Mouse (Mus musculus) left cerebral cortex, adult 11 months (tissue): ENCODE results near the gene Mst1r.

Source experiments
- DNase-seq: peaks from one replicate; pipeline ENCODE4 v3.0.0; 2022; ENCODE audit warnings: low spot score

Gene Mst1r

DNA sequence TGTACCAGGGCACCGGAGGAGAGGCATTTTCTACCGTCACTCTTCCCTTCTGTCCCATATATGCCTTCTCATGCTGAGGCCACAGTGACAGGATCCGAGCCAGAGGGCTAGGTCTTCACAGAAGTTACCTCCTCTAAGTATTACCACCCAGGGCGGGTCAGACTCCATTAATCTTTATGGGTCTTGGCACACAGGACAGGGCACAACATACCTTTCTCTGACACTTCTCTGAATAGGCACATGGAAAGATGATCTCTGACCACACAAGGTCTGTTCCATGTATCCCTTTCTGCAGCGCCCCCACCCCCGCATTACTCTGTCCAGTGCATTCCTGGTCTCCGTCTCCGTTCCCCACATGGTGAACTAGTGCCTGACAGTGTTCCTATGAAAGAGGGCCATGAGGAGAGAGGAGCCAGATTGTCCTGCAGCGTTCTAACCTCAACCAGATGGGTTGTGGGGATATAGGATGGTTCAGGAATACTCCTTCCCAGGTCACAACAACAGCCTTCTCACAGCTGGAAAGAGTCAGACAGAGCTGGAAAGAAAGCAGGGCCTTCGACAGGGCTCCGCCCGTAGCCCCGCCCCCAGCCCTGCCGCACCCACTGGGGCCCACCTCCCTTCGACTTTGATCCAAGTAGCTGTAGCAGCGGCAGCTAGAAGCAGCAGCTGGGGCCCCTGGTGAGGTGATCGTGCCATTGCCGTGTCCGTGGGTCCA, at the start of gene Mst1r:
Gene Mst1r (plus strand): TSS at position 622 of the 715 bp plus-strand sequence.
- no peak for DNase-seq

- no peak for DNase-seq
These were observed 48.3 kb upstream of the Mst1r start for GRCm38 (mm10) chr9:107858343-107858742.

DNA sequence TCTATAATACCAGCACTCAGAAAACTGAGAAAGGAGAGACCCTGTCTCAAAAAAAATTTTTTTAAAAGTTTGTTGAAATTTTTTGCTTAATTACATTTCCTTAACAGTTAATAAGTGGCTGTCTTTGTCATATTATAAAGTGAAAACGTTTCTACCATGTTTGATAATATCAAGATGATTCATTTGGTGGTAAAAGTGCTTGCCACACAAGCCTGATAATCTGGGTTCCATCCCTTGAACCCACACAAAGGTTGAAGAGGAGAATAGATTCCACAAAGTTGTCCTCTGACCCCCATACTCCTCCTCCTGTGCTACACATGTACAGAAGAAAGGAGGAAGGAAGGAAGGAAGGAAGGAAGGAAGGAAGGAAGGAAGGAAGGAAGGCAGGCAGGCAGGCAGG, 42.2 kb upstream of the Mst1r start:
- no peak for DNase-seq

- no peak for DNase-seq
These were observed 40.6 kb upstream of the Mst1r start for GRCm38 (mm10) chr9:107866081-107866480.

DNA sequence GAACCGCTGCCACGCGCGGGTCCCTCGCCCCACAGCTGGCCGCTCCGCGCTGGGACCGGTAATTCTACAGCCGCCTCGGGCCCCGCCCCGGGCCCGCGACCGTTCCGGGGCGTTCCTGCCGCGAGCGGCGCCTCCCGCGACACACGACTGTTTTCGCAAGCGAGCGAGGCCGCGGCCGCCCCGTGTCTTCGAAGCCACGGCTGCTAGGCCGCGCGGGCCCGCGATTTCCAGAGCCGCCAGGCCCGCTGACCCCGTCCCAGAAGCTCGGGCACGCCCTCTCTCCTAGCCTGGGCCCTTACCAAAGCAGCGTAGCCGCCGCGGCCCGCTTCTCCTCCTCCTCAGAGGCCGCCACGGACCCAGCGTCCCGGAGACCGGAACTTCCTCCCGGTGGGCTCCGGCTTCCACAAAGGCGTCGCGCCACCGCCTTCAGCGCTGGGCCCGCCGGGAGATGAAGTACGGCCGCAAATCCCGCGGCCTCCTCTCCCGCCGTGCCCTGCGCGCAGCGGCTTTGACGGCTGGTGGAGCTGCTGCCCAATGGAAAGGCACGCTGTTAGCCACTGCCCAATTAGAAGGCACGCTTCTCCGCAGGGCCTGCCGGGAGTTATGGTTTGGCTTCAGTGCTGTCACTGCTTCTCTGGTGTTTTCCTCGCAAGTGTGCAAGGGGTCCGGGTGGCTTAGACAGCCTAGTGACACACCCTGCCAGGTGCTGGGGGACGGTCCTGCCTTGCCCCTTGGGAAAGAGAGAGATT, 34.1 kb upstream of the Mst1r start:
- peak; percentile 91 for DNase-seq

- DNase-seq, result no peak
These were observed 33.5 kb upstream of the Mst1r start, which contains the start of gene Rbm6 for GRCm38 (mm10) chr9:107873137-107873536. Rbm6 (minus strand) TSS chr9:107873237.

DNA sequence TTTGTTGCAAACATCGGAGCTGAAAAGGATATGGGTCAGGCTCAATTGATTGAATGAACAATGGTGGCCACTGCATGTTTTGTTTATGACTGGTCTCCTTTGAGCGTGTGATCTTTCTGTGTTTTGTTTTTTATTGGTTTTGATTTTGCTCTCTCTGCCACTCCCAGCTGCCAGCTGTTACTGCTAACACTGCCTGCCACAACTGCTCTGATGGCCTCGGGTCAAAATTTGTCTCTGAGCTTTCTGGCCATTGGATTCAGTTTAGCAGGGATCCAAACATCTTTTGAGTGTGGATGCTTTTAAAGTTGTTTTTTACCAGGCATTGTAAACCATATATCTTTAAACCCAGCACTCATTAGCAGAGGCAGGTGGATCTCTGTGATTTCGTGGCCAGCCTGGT, 26.3 kb upstream of the Mst1r start:
- no peak for DNase-seq

- peak; percentile 84 for DNase-seq
These were observed 18.8 kb upstream of the Mst1r start, which contains the start of gene Mon1a for GRCm38 (mm10) chr9:107887804-107888266. Mon1a (plus strand) TSS chr9:107888151.

- no peak for DNase-seq
These were observed 18.3 kb upstream of the Mst1r start for GRCm38 (mm10) chr9:107888267-107888850.

DNA sequence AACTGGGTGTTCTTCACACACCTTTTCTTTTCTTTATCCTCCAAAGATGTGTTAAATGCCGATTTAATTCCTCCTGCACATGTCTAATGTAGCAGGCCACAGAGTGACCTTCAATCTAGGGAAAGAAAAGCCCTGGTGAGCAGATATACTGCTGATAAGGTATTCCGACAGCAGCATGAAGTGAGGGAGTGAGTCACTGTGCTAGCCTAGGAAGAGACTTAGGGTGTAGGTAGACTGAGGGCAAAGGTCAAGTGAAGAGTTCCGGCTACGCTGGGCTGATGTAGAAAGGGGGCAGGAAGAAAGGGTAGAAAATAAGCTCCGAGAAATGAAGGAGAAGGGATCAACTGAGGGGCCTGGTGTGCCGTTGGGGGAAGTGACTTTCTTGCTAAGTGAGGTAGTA, 16.4 kb upstream of the Mst1r start:
- DNase-seq, result no peak

DNA sequence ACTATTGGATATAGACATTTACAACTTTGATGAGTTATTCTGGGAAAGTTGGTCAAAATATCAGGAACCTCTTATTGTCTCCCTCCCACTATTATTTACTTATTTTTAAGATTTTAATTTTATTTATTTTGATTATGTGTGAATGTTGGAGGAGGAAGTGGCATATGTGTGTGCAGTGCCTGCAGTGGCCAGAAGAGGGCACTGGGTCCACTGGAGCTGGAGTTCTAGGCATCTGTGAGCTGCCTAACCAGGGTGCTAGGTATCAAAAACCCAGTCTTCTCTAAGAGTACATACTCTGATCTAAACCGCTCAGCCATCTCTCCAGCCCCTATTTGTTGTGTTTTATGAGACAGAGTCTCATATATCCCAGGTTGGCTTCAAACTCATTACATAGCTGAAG, 15.7 kb upstream of the Mst1r start:
- no peak for DNase-seq

DNA sequence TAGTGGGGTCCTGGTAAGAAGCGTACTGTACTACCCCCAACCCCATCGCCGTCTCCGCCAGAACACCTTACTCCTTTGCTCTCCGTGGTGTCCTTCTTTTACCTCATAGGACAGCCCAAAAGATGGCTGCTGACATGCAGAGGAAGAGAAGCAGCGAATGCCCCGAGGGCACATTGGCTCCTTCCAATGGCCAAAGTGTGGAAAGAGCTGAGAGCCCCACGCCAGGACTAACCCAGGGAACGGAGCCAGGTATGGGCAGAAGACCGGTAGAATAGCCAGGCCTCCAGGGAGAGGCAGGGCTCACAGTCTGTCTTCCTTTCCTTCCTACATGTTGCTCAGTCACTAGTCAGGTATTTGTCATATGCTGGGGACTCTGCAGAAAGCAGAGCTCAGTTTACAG, 8.1 kb upstream of the Mst1r start:
- DNase-seq, result no peak

DNA sequence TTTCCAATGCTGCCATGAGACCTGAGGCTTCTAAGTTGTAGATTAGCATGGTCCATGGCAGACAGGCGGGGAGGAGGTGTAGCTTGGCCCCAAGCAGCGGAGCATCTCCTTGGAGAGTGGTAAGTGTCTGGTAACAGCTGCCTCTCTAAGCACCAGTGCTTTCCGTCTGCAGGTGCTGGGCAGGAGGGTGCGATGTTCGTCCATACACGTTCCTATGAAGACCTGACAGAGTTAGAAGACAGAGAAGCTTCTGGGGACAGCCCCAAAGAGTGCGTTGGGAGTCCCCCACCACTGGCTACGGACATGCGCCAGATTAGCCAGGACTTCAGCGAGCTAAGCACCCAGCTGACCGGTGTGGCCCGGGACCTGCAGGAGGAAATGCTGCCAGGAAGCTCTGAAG, 6.8 kb upstream of the Mst1r start:
- no peak for DNase-seq

- peak; percentile 70 for DNase-seq
These were observed 5.6 kb upstream of the Mst1r start for GRCm38 (mm10) chr9:107900840-107901626.

DNA sequence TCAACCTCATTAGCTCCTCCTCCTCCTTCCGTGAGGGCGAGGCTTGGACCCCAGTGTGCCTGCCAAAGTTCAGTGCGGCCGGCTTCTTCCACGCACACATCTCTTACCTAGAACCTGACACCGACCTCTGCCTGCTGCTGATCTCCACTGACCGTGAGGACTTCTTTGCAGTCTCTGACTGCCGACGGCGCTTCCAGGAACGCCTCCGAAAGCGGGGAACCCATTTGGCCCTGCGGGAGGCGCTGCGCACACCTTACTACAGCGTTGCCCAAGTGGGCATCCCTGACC, 5.1 kb upstream of the Mst1r start:
- no peak for DNase-seq

DNA sequence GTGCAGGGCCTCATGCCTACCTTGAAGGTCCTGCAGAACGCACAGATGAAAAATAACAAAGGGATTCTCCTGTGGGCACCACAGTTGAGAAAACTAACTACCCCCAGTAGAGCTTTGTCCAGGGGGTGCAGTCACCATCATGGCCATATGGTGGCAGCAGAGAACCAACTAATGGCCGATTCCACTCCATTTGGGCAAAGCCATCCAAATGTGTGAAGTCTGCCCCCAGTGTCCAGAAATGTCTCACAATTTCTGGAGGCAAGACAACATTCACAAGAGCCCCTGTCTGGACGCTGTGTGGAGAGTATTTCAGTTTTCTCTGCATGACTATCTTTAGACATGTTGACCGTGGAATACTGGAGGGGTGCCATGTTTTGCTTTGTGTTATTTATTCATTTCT, 1.9 kb upstream of the Mst1r start:
- peak; percentile 78 for DNase-seq

- DNase-seq, result no peak
These were observed 511 bp downstream of the Mst1r start for GRCm38 (mm10) chr9:107906967-107907800.

DNA sequence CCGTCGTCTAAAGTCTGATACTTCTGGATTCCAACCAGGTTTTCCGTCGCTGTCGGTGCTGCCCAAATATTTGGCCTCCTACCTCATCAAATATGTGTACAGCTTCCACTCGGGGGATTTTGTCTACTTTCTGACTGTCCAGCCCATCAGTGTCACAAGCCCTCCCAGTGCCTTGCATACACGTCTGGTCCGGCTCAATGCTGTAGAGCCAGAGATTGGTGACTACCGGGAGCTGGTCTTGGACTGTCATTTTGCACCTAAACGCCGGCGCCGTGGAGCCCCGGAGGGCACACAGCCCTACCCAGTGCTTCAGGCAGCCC, 1.1 kb downstream of the Mst1r start:
- no peak for DNase-seq

- no peak for DNase-seq
These were observed 1.9 kb downstream of the Mst1r start for GRCm38 (mm10) chr9:107908410-107909158.

- DNase-seq, result no peak
These were observed 3.5 kb downstream of the Mst1r start for GRCm38 (mm10) chr9:107910025-107910769.
